Mouse (Mus musculus) CH12.LX (cell line): ENCODE data around the gene Tomm22. TPM values are rescaled to one million over a fixed set of nuclear protein-coding genes. Genes with fewer than 3 reads are reported as not detected.

ENCODE experiments used
- DNase-seq: peaks from one replicate; pipeline ENCODE4 v3.0.0-alpha.2; 2013; ENCODE audit errors: extremely low read depth
- H3K27ac ChIP-seq: 2 replicates; pipeline ENCODE4 v1.5.1; 2012; ENCODE audit warnings: low read depth, mild to moderate bottlenecking, control low read depth, moderate library complexity; ENCODE audit not compliant: insufficient read depth
- H3K27me3 ChIP-seq: replicated peaks from 2 replicates; pipeline ENCODE3; 2012; ENCODE audit warnings: inconsistent platforms
- H3K36me3 ChIP-seq, 2 experiments: replicated peaks in 1 of 2; 2 replicates each; pipeline versions ENCODE3 to v1.6.1; 2012; ENCODE audit warnings: inconsistent platforms in 1 of 2, low read length in 1 of 2, mild to moderate bottlenecking in 1 of 2, mixed read lengths in 1 of 2, moderate library complexity in 1 of 2; ENCODE audit not compliant: control insufficient read depth in 1 of 2, insufficient read depth in 1 of 2
- H3K4me1 ChIP-seq, 2 experiments: 2 replicates each; pipeline ENCODE4 v1.6.1; 2012; ENCODE audit warnings: inconsistent platforms in 1 of 2, moderate library complexity in 1 of 2; ENCODE audit not compliant: insufficient read depth in 2 of 2, control insufficient read depth in 1 of 2
- H3K4me2 ChIP-seq: 2 replicates; pipeline ENCODE4 v1.6.1; 2012; ENCODE audit warnings: low read depth, mild to moderate bottlenecking, control low read depth; ENCODE audit not compliant: poor library complexity, insufficient read depth, severe bottlenecking
- H3K4me3 ChIP-seq, 3 experiments: fragments of 150-350 bp in 1 of 3; sonication (generic) in 1 of 3; replicated peaks in 1 of 3; 2 replicates each; pipeline versions ENCODE3 to v1.5.1; 2011 to 2012; ENCODE audit warnings: low read depth in 2 of 3, low read length in 2 of 3, mild to moderate bottlenecking in 2 of 3, moderate library complexity in 2 of 3, control low read depth in 1 of 3, improper control_type of control experiment in 1 of 3, inconsistent platforms in 1 of 3, mixed read lengths in 1 of 3; ENCODE audit not compliant: poor library complexity in 1 of 3
- H3K79me2 ChIP-seq: replicated peaks from 2 replicates; pipeline ENCODE4 v1.6.1; 2012; ENCODE audit warnings: mild to moderate bottlenecking, moderate library complexity; ENCODE audit not compliant: control insufficient read depth, poor library complexity, insufficient read depth, severe bottlenecking; ENCODE audit errors: extremely low read depth
- H3K9ac ChIP-seq: 2 replicates; pipeline ENCODE4 v1.6.1; 2012; ENCODE audit warnings: low read depth, mild to moderate bottlenecking, control low read depth, moderate library complexity; ENCODE audit not compliant: insufficient read depth
- H3K9me3 ChIP-seq: replicated peaks from 2 replicates; pipeline ENCODE3; 2012; ENCODE audit warnings: low read length, inconsistent platforms, mixed read lengths
- CHD2 ChIP-seq: IDR thresholded peaks from 2 replicates; pipeline ENCODE4 v1.6.1; 2011; ENCODE audit warnings: low read length, improper control_type of control experiment
- IRF4 ChIP-seq: IDR thresholded peaks from 2 replicates; pipeline ENCODE4 v1.6.1; 2014; ENCODE audit warnings: low read depth, mild to moderate bottlenecking, inconsistent platforms, low read length, improper control_type of control experiment
- JUN ChIP-seq: IDR thresholded peaks from 2 replicates; pipeline ENCODE4 v1.6.1; 2011; ENCODE audit warnings: low read depth, mild to moderate bottlenecking, low read length, improper control_type of control experiment, moderate library complexity; ENCODE audit not compliant: insufficient read depth
- MAFK ChIP-seq: IDR thresholded peaks from 2 replicates; pipeline ENCODE4 v1.6.1; 2011; ENCODE audit warnings: low read length, improper control_type of control experiment; ENCODE audit not compliant: insufficient replicate concordance
- MAZ ChIP-seq: IDR thresholded peaks from 2 replicates; pipeline ENCODE4 v1.6.1; 2012; ENCODE audit warnings: low read depth, mild to moderate bottlenecking, inconsistent platforms, low read length, improper control_type of control experiment, moderate library complexity
- MEF2A ChIP-seq: IDR thresholded peaks from 2 replicates; pipeline ENCODE4 v1.6.1; 2014; ENCODE audit warnings: low read depth, mild to moderate bottlenecking, inconsistent platforms, low read length, improper control_type of control experiment, borderline replicate concordance
- MXI1 ChIP-seq: IDR thresholded peaks from 2 replicates; pipeline ENCODE4 v1.6.1; 2011; ENCODE audit warnings: mild to moderate bottlenecking, low read depth, low read length, improper control_type of control experiment
- NRF1 ChIP-seq: IDR thresholded peaks from 2 replicates; pipeline ENCODE4 v1.6.1; 2014; ENCODE audit warnings: low read depth, mild to moderate bottlenecking, inconsistent platforms, low read length, improper control_type of control experiment, moderate library complexity
- PAX5 ChIP-seq: IDR thresholded peaks from 2 replicates; pipeline ENCODE4 v1.6.1; 2012; ENCODE audit warnings: low read length, inconsistent platforms, mixed read lengths
- RAD21 ChIP-seq: IDR thresholded peaks from 2 replicates; pipeline ENCODE4 v1.6.1; 2011; ENCODE audit warnings: low read depth, mild to moderate bottlenecking, low read length, improper control_type of control experiment, moderate library complexity
- RCOR1 ChIP-seq: conservative IDR thresholded peaks from 2 replicates; pipeline ENCODE4 v1.6.1; 2012; ENCODE audit warnings: low read depth, mild to moderate bottlenecking, inconsistent platforms, low read length, improper control_type of control experiment
- SIN3A ChIP-seq: IDR thresholded peaks from 2 replicates; pipeline ENCODE4 v1.6.1; 2012; ENCODE audit warnings: low read length, improper control_type of control experiment, inconsistent platforms
- SMC3 ChIP-seq: IDR thresholded peaks from 2 replicates; pipeline ENCODE4 v1.6.1; 2011; ENCODE audit warnings: low read depth, low read length, improper control_type of control experiment
- TBP ChIP-seq: conservative IDR thresholded peaks from 2 replicates; pipeline ENCODE4 v1.6.1; 2011; ENCODE audit warnings: low read depth, low read length, improper control_type of control experiment
- USF1 ChIP-seq: IDR thresholded peaks from 2 replicates; pipeline ENCODE4 v1.6.1; 2014; ENCODE audit warnings: low read depth, mild to moderate bottlenecking, inconsistent platforms, low read length, improper control_type of control experiment
- ZC3H11A ChIP-seq: IDR thresholded peaks from 2 replicates; pipeline ENCODE4 v1.6.1; 2012; ENCODE audit warnings: low read depth, mild to moderate bottlenecking, inconsistent platforms, low read length, improper control_type of control experiment
- ZKSCAN1 ChIP-seq: IDR thresholded peaks from 2 replicates; pipeline ENCODE4 v1.6.1; 2012; ENCODE audit warnings: low read depth, inconsistent platforms, low read length, improper control_type of control experiment, borderline replicate concordance
- ZMIZ1 ChIP-seq: IDR thresholded peaks from 2 replicates; pipeline ENCODE4 v1.6.1; 2012; ENCODE audit warnings: low read depth, mild to moderate bottlenecking, inconsistent platforms, low read length, improper control_type of control experiment
- ZNF384 ChIP-seq: IDR thresholded peaks from 2 replicates; pipeline ENCODE4 v1.6.1; 2012; ENCODE audit warnings: low read depth, low read length, improper control_type of control experiment, inconsistent platforms
- dilution Hi-C: fragments of 300-500 bp; cut with MboI; formaldehyde crosslinking; loops from 2 replicates; pipeline ENCODE4 v1.14.3; 2020; ENCODE audit warnings: low sequenced_read_pairs; ENCODE audit not compliant: extremely low pct_unique_long_range_greater_than_20kb, extremely low pct_ligation_motif_present
- in situ Hi-C: fragments of 300-500 bp; cut with MboI; formaldehyde crosslinking; loops from 3 replicates; pipeline ENCODE4 v1.14.3; 2019; ENCODE audit warnings: low sequenced_read_pairs, low pct_ligation_motif_present, low pct_unique_long_range_greater_than_20kb, mixed read lengths
- polyA plus RNA-seq: library from polyadenylated mRNA; unstranded; fragments of >175 nt; gene quantifications from 2 replicates; pipeline ENCODE4 v1.2.1, GENCODE M21; 2012; ENCODE audit warnings: low read depth; ENCODE audit not compliant: insufficient read length
- total RNA-seq, 2 experiments: library from RNA; depleted of rRNA; stranded (reverse); fragments of 300-350 nt in 1 of 2; fragments of >200 nt in 1 of 2; gene quantifications; 2 replicates each; pipeline ENCODE4 v1.2.3; 2012 to 2014

Tomm22 gene
- total and polyA plus RNA-seq, 3 experiments, result 109 to 496 (median 234) TPM

DNA sequence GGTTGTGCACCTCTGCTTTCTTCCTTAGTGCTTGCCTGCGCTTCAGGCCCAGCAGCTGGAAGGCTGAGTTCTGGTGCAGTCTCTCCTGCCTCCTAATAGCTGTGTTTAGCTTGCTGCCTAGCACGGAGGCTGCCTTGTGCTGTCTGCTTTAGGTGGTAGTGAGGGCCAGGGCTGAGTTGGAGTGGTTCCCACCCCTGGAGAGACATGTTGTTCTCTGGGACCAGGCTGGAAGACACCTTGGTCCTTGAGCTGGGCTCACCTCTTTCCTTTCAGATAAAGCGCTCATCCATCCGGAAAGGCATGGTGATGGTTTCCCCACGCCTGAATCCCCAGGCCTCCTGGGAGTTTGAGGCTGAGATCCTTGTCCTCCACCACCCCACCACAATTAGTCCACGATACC, 46.0 kb downstream of the Tomm22 start:
- no peaks in the 10 kb centered on the region for H3K79me2 ChIP-seq
- DNase-seq, result no peak
- peaks cover 84 to 95% of the 10 kb centered on the region in 2 experiments for H3K36me3 ChIP-seq
- no peak for TF ChIP-seq NRF1
- TF ChIP-seq CHD2, result no peak
- no peak for TF ChIP-seq ZC3H11A
- TF ChIP-seq MXI1, result no peak
- TF ChIP-seq MAZ, result no peak
- TF ChIP-seq SMC3, result no peak
- TF ChIP-seq RCOR1, result no peak
- TF ChIP-seq TBP, result no peak
- no peak for TF ChIP-seq ZNF384
- TF ChIP-seq, all 38 proteins: peak for 0
- H3K4me3 ChIP-seq, result no peak overlapping the region
- H3K9me3 ChIP-seq, result no peaks in the 10 kb centered on the region
- H3K4me1 ChIP-seq, result no peaks in the 10 kb centered on the region
- dilution Hi-C loops (no loop called here), in situ Hi-C loops (no loop called here)
- H3K4me2 ChIP-seq, result no peak overlapping the region
- H3K27ac ChIP-seq, result no peak overlapping the region
- H3K9ac ChIP-seq, result no peak overlapping the region
- no peaks in the 10 kb centered on the region for H3K27me3 ChIP-seq

DNA sequence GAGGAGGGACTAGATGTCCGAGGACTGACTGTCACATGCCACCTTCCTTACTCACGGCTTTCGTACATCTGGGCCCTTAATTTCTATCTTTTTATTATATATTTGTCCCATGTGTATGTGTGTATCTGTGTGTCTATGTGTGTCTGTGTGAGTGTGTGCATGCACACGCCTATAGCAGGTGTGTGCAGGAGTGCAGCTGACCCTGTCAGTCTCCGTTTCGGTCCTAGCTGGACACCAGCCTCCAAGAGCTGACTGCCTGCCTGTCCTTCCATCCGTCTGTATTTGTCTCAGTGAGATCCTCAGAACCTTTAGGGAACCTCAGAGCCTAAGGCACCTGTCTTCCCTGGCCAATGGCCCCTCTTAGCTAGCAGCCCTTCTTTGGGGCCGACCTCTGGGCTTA, 49.6 kb downstream of the Tomm22 start:
- H3K9me3 ChIP-seq, result no peaks in the 10 kb centered on the region
- DNase-seq, result no peak
- dilution Hi-C loops, result no loop called here
- no peaks in the 10 kb centered on the region for H3K27me3 ChIP-seq
- no peaks in the 10 kb centered on the region for H3K79me2 ChIP-seq
- H3K4me1 ChIP-seq, result peaks cover 0 to 21% of the 10 kb centered on the region in 2 experiments; a peak in 3 of 4 replicates
- in situ Hi-C loops, result no loop called here
- H3K9ac ChIP-seq, result no peak overlapping the region
- H3K4me2 ChIP-seq, result no peak overlapping the region
- peaks cover 76 to 92% of the 10 kb centered on the region in 2 experiments for H3K36me3 ChIP-seq
- TF ChIP-seq MAZ (no peak), MAFK (no peak), PAX5 (no peak), IRF4 (no peak), ZKSCAN1 (no peak), RCOR1 (no peak), SIN3A (no peak), ZMIZ1 (no peak), MEF2A (no peak), USF1 (no peak), JUN (no peak), RAD21 (no peak)
- H3K27ac ChIP-seq, result no peak overlapping the region
- H3K4me3 ChIP-seq, result no peak overlapping the region
